Mouse (Mus musculus) retina, postnatal 7 days (tissue): ENCODE data around the gene Slc25a21.

Experiments
- DNase-seq: peaks from one replicate; pipeline ENCODE4 v3.0.0-alpha.2; 2012; ENCODE audit warnings: low read depth, low spot score

The Slc25a21 gene

DNA sequence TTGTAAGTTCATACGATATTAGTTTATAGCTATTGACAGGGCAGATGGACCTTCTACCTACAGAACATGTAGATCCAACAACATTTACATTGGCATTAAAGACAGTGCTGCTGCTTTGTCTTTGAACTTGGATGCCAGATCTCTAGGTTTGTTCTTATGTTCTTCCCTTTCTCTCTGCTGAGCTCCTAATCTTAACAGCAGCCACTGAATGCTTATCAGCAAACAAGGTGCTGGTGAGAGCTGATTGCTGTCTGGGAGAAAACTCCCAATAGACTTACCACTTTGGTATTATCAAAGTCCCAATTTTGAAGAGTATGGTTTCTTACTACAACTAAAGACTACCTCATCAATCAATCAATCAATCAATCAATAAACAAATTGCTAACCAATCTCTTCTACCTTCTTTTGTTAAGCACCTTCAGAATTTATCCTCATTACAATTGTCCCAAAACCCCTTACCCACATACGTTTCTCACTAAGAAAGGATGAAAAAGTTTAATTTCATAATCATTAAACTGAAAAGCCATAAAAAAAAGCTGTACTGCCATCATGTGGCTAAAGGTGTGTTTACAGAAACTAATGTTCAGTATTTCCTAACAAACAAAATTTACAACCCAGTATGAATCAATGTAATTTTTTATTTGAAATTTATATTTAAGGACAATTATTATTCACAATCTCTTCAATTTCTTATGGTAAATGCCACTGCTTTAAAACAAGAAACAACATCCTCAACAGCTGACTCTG is 12.7 kb downstream of the Slc25a21 start:
- no peak for DNase-seq

DNA sequence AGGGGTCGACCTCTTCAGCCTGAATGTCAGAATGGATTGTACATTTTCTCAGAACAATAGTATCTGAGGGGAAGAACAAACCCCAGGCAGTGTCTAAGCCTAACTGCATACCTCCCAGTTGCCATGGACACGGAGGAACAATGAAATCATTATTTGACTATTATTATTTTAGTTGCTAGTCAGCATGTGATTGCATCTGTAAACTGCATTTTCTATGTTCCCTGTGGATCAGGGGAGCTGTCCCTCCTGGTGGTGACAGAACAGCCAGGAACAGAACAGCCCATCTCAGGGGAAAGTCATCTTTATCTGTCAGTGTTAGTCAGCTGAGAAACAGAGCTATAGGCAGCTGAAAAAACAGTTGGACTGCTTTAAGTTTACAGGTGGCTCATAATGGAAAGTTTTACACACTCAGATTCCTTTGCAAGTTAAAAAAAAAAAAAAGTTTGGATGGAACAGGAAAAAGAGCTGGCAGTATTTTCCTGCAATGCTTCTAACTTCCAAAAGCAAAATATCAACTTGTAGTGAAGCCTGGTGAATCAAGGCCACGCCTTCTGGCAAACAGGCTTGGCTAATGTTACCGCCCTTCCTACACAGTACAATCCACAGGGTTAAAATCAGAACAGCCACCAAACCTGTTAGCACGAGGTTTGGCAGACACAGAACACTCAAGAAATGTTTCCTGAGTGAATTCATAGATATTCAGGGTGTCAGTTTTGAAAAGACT is 17.6 kb downstream of the Slc25a21 start:
- DNase-seq: no peak

DNA sequence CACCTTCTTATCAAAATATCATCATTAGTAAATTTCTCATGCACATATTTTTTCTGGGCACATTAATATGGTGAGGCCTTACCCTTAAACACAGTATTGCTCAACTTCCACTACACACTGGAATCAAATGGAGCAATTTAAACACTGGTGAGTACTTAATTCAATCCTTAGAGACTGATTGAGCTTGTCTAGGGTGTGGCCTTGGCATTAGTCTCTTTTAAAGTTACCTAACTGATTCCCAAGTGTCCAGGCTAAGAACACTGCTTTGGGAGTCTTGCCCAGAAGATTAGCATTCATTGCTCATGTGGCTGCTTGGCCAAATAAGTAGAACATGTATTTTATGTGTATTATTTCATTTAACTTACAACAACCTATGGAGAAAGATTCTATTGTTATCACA is 18.5 kb downstream of the Slc25a21 start:
- no peak for DNase-seq

DNA sequence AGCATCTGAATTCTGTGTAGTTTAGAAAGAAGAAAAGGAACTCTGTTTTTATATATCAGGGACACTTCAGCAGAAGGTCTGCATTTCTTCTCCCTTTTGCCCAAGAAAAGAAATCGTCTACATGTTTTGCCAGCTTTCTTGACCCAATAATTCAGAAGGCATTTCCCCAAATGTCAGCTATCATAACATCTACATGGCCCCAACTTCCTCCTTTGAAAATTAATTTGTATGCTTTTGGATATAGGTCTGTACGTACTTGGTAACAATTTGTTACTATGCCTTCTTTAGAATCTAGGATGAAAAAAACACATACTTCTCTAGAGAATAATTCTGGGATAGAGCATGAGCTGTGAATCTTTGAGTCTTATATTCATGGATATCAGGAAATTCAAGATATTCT is 34.0 kb downstream of the Slc25a21 start:
- no peak for DNase-seq

DNA sequence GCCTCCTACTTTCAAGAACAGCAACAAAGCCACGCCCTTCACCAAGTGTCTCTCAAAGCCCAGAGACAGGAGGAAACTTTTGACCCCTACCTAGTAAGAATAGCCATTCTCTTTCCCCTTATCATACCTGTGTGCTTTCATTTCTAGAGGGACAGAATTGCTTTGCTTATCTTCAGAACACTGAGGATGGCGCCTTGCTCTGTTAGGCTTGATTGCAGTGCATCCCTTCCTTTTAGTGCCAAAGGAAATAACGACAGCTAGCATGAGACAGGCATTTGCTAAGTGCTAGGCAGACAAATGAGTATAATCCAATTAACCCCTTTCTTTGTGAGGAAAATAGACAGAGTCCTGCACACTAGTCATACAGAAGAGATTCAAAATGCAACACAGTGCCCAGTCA is 34.4 kb downstream of the Slc25a21 start:
- no peak for DNase-seq

DNA sequence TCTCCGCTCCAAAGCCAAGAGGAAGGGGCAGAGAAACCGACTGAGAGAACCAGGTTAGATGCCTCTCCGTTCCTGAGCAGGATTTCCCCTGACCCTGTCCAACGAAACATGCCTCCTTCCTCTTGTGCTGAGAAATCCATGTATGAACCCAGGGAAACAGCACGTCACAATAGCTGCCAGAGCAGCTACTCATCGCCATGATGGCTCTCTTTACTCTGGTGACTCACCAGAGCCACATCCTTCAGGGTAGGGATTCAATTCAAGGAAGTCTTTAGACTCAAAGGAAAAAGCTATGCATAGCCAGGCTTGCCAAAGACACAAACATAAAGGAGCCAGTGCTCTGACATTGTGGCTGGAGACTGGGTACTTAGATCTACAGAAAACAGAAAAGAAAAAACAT is 37.4 kb downstream of the Slc25a21 start:
- DNase-seq: no peak

DNA sequence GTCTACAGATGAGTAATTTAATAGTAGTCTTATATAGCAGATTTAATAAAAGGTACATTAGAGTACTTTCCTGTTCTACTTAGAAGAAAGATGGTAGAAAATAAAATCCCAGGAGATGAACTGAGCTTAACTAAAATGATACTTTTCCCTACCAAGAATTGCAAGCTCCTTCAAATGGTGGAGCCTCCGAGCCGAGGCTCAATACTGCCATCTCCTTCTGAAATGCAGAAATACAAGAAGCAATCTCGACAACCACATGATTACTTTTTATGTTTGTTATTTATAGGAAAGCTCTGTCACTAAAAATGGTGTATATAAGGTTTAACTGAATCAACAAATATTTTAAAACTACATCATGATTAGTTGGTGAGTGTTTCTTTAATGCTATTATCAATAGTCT is 39.0 kb downstream of the Slc25a21 start:
- DNase-seq: no peak

DNA sequence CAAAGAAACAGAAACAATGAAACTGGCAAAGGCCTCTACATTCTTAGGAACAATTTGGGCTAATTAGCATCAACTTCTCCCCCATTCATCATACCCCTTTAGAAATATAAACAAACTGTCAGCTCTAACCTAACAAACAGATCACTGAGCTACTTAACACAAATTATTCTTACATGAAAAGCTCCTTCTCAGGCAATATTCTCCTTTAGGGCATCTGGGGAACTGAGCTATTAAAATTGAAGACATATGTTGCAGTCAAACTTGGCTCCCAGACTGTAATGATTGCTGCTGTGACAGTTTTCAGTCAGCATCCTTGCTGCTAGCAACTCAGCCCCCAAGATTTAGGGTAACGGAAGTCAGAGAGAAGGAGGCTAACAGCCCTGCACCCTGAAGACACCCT is 58.3 kb downstream of the Slc25a21 start:
- DNase-seq: no peak

DNA sequence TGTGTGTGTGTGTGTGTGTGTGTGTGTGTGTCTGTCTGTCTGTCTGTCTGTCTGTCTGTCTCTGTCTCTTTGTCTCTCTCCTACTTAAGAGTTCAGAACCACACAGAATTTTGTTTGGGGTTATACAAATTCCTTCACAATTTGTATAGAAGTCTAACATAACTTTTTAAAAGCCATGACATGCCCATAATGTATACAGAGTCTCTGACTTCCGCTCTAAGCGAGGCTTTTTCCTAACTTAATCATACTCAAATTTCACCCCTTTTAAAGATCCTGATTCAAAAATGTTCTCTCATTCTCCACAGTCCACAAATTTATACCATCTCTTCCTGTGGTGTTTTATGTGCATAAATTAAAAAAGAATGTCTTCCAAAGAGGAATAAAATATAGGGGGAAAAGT is 59.5 kb downstream of the Slc25a21 start:
- no peak for DNase-seq

DNA sequence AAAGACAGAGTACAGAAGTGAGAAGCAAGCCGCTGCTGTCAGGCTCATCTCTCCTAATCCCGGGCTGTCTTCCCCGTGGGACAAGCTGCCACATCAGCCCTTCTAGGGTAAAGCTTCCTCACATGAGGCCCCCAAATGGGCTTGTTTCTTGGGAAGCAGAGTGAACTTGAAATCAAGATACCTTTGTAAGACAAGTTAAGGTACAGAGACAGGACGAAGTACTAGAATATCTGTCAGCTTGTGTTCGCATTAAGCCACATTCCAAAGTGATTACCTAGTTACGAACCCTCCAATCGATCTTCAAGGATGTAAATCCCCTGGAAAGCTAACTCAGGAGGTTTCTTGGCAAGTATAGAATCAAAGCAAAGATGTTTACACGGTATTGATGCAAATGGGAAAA is 78.7 kb downstream of the Slc25a21 start:
- DNase-seq: no peak

DNA sequence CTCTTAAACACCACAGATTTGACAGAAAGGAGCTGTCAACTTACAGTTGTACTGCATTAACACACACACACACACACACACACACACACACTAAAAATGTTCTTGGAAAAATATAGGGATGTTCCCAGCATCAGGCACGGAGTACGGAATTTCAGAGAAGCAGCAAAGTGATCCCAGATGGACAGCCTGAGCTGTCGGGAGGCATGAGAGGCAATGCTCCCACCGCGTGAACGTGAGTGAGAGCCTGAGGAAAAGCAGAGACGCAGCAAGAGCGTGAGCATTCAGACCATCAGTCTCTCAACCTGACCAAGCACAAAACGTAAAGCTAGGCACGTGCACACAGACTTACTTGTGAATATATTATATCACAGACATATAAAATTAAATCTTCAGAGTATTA is 81.8 kb downstream of the Slc25a21 start:
- no peak for DNase-seq

DNA sequence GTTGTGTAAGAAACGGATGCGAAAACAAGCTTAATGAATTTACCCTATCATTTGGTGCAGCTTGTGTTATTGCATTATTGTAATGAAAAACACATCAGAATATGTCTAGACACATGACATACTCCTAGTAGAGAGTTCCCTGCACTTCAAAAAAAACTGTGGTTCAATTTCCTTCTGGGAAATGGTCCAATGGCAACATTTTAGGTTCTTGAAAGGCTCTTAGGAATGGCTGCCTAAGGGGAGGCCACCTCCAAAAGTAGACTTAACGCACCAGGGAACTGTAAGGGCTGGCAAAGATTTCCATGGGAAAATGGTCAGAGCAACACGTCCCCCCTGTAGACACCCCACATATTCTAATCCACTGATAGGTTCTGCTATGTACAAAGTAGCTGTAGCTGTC is 87.9 kb downstream of the Slc25a21 start:
- DNase-seq: no peak

DNA sequence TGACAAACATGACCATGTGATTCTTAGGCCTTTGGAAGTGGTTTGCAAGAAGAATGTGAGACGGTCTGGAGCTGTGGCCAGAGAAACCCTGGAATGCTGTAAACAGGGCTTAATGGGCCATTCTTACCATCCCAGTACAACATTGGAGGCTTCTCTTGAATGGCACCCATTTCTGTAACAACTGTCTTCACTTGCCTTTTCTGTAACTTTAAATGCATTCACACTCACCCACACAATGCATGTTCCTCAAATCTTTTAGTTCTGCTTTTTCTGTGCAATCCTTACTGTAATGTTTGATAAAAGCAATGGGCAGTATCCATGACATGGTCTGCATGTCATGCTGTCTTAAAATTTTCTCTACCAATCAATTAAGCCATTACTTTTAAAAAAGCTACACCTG is 95.0 kb downstream of the Slc25a21 start:
- DNase-seq: no peak

DNA sequence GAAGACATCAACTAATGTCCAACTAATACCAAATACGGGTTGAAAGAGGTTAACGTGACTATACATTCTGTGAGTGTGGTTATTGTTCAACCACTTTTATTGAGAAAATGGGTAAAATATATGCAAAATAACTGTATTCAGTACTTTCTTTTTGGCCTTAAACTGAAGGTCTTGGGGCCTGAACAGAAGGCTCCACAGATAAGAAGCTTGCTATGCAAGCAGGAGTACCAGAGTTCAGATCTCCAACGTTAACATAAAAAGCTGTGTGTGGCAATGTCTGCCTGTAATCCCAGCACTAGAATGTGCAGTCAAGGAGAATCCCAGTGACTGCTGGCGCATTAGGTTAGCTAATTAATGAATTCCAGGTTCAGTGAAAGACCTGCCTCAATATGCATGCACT is 96.7 kb downstream of the Slc25a21 start:
- DNase-seq: no peak

DNA sequence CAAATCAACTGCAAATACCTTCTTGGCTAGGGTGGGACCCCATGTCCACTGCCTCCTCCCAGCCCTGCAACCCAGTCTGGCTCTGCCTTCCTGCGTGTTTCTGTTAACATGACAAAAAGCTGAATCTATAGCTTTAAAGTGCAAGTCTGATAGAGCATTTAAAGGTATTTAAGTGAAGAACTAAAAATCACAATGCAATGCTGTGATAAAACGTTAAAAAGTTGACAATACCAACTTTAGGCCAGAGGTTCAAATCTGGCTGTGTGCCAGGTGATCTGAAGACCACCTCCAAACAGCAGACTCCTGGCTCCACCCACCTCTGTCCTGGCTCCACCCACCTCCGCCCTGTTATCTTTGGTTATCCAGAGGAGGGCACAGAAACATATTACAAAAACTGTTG is 98.2 kb downstream of the Slc25a21 start:
- no peak for DNase-seq

DNA sequence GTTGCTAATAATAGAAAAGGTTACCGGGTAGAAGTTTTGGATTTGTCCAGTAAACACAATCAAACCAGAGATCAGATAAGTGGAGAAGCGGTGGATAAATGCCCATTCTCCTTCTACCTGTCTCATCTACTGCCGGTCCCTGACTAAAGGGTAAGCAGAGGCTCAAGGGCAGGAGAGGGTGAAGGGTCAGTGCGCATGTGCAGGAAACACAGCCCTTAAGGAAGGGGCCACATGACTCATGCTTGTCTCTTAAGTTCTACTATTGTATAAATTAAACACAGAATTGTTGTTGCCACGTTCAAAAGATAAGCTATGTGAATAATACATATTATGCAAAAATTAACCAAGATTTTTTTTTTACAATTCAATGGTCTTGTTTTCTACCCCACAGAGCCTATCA is 98.9 kb downstream of the Slc25a21 start:
- DNase-seq: no peak

DNA sequence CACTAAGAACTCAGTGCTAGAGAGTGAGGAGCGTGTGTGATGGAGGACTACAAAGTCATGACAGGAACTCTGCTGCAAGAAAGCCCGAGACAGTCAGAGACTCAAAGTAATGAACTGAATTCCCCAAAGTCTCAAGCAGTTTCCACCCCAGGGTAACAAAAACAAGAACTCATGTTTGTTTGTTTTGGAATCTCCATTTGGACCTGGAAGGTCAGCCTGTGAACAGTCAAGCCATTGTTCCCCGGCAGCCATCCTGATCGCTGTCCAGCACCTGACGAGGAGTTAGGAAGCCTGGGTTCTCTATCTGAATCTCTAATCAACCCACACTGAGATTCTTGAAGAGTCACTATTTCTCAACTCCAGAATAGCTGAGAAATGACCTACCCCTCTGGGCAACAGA is 104.2 kb downstream of the Slc25a21 start:
- no peak for DNase-seq

DNA sequence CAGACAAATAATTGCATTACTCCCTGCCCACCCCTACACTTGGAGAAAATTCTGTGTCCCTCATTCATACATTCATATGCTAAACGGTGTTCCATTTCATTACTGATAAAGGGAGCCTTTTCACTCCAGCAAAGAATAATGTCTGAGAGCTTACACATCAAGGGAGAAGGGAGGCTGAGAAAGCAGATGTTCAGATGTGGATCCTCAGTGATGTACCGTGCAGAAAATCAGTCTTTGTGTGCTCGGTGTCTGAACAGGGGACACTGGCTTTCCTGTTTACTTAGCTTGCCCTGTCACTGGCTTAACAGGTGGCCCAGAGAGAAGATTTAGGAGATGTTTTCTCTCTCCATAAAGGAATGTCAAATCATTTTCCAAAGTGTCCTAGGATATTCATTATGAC is 112.8 kb downstream of the Slc25a21 start:
- no peak for DNase-seq

DNA sequence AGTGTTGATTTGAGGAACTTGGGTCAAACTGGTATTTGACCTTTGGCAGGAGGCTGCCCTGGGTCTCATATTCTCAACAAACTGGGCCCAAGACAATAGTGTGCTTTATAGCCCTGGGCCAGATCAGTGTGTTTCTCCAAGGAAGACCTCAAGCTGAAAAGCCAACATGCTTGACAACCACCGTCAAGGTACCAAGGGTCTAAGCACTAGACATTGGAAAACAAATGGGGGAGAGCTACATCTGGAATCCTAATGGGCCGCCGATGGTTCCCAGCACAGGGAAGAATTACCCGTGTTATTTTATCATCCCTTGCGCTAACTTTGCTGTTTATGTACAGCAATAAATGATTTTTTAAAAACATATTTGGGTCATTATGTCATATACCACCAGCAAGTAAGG is 113.7 kb downstream of the Slc25a21 start:
- no peak for DNase-seq

DNA sequence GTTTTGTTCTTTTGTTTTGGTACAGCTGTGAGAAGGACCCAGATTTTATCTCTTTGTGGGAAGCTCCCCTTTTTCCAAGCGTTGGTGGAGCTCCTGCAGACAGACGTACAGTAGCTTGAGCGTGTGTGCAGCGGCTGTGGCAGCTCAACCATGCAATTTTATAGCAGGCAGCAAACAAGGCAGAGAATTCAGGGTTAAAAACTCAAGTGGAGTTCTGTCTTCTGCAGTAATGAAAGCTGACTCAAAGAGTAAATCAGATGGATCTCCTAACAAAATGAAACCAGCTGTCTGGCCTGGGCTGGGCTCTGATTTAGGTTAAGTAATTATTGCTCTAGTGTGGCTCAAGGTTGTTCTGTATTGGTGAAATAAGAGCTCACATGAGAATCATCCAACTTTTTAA is 120.7 kb downstream of the Slc25a21 start:
- no peak for DNase-seq

DNA sequence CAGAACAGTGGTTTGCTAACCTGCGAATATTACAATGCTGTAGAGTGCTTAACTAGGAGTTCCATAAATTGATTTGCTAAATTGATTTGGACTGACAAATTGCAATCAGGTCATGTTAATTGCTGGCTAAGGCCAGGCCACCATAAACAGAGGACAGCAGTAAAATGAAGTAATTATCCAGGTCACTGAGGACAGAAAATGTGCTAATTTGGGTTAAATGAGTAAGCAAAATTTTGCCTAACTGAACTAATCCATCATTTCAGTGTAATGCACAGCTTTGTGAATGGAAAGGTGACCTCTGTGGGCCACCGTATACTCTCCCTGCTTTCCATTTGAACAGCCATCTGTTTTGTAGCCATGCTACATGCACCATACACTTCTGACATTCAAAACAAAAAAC is 124.7 kb downstream of the Slc25a21 start:
- DNase-seq: no peak

DNA sequence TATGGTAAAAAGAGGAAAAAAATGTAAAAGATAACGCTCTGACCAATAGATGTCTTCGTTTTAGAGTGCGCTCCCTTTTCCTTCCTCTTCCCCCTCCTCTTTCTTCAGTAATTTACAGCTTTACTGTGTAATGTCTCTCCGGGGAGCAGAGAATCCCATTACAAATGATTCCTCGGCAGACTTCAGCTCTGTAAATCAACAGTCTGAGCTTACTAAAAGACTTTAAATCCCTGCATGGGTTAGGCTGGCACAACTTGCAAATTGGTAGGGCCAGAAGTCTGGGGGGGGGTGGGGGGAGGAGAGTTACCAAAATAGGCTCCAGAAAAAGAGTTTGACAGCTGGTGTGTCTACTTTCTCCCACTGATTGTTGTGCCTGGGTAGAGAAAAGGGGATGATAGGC is 128.7 kb downstream of the Slc25a21 start:
- no peak for DNase-seq

DNA sequence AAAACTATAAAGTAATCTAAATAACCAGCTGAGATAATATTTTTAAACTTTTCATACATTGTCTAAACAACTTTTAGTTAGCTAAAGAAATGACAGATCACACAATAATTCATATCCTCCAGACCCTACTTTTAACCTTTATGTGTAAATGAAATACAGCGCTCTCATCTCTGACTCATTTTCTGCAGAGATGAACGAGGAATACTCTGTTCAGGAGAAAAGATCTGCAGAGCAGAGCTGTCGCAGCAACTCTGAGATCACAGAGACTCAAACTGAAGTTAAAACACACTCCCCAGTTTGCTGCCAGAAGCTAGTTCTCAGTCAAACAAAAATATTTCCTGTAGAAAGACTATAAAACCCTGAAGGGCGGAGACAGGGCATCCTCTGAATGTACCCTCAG is 177.5 kb downstream of the Slc25a21 start:
- no peak for DNase-seq

DNA sequence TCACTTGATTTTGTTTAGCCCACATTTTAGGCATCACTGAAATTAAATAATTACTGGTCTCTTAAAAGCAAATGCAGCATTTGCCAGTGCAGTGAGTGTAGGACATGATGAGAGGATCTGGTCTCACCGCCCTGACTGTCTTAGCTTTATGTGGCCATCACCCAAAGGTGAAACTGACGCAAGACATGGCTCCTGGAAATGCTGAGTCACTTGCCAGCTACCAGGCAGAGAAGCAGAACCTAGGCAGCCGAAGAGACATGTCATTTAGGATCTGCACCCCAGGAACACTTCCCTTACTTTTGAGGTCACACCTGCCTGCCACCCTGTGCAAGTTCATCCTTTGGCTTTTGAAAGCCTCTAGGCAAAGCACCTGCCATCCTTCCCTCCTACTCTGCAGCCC is 180.4 kb downstream of the Slc25a21 start:
- DNase-seq: no peak
